Mouse (Mus musculus) left cerebral cortex, adult 11 months (tissue): ENCODE measurements around the gene Fgf15.
A peak's percentile ranks its signal among the peaks of the same experiment; 100 is the strongest.
"Not testable (repeated sequence)": the region's sequence is repeated elsewhere in the genome, so short reads cannot be mapped to it uniquely, and the experiment has no call there.

Source experiments
- DNase-seq: peaks from one replicate; pipeline ENCODE4 v3.0.0; 2022; ENCODE audit warnings: low spot score

Gene Fgf15

GRCm38 (mm10) chr7:144891863-144892262 lies 4.5 kb upstream of the Fgf15 start:
- DNase-seq = no peak

- DNase-seq = no peak
These were observed 4.0 kb upstream of the Fgf15 start for GRCm38 (mm10) chr7:144892322-144892721.

GRCm38 (mm10) chr7:144894191-144894590 lies 2.1 kb upstream of the Fgf15 start:
- DNase-seq = no peak

GRCm38 (mm10) chr7:144894706-144895105 lies 1.6 kb upstream of the Fgf15 start:
- DNase-seq = no peak

- no peak for DNase-seq
These were observed 823 bp upstream of the Fgf15 start for GRCm38 (mm10) chr7:144895305-144896111.

GRCm38 (mm10) chr7:144898506-144898905 lies 2.2 kb downstream of the Fgf15 start:
- no peak for DNase-seq

GRCm38 (mm10) chr7:144905514-144905913 lies 9.2 kb downstream of the Fgf15 start:
- DNase-seq = not testable (repeated sequence)

GRCm38 (mm10) chr7:144906708-144907397 lies 10.5 kb downstream of the Fgf15 start:
- no peak for DNase-seq

GRCm38 (mm10) chr7:144907793-144908192 lies 11.5 kb downstream of the Fgf15 start:
- no peak for DNase-seq

- peak; percentile 42 for DNase-seq
These were observed 12.4 kb downstream of the Fgf15 start for GRCm38 (mm10) chr7:144908705-144909104.

- no peak for DNase-seq
These were observed 14.8 kb downstream of the Fgf15 start for GRCm38 (mm10) chr7:144911121-144911520.

GRCm38 (mm10) chr7:144912897-144913296 lies 16.6 kb downstream of the Fgf15 start:
- DNase-seq = no peak

- DNase-seq = peak; percentile 76
These were observed 18.1 kb downstream of the Fgf15 start for GRCm38 (mm10) chr7:144914296-144914947.

GRCm38 (mm10) chr7:144914948-144915750 lies 18.8 kb downstream of the Fgf15 start, which contains the start of gene LTO1:
LTO1 (plus strand) TSS chr7:144915100.
- peak; percentile 82 for DNase-seq

- no peak for DNase-seq
These were observed 22.5 kb downstream of the Fgf15 start for GRCm38 (mm10) chr7:144918823-144919222.

GRCm38 (mm10) chr7:144927591-144927990 lies 31.3 kb downstream of the Fgf15 start:
- no peak for DNase-seq

GRCm38 (mm10) chr7:144928009-144928888 lies 31.9 kb downstream of the Fgf15 start:
- DNase-seq = no peak

- no peak for DNase-seq
These were observed 32.5 kb downstream of the Fgf15 start for GRCm38 (mm10) chr7:144928889-144929210.

GRCm38 (mm10) chr7:144929506-144929905 lies 33.2 kb downstream of the Fgf15 start:
- DNase-seq = no peak

GRCm38 (mm10) chr7:144929931-144930330 lies 33.6 kb downstream of the Fgf15 start:
- DNase-seq = no peak

GRCm38 (mm10) chr7:144931778-144932177 lies 35.4 kb downstream of the Fgf15 start:
- DNase-seq = no peak
